Mouse (Mus musculus): ENCODE data around the gene Rsph3b. TPM values are rescaled to one million over a fixed set of nuclear protein-coding genes. Genes with fewer than 3 reads are reported as not detected.

The Rsph3b gene
- polyA plus RNA-seq, 1 experiment from 2014 or later, result 43.5 TPM

- no peak overlapping the region; the same call in 1 of the 2 replicates for H3K9ac ChIP-seq (ENCODE audit: low read length)
- H3K9me3 ChIP-seq (replicated peaks; ENCODE audit: control insufficient read depth, low read length), result no peaks in the 10 kb centered on the region
- peaks cover 41% of the 10 kb centered on the region for H3K4me1 ChIP-seq (ENCODE audit: control insufficient read depth, insufficient read depth, low read length)
- ATAC-seq (ENCODE audit: insufficient read depth, low FRiP score), result peak; percentile 10; the same call in 1 of the 2 replicates
- H3K4me2 ChIP-seq (ENCODE audit: low read depth, low read length), result peak overlapping the region; percentile 50
- H3K36me3 ChIP-seq (ENCODE audit: control insufficient read depth, insufficient read depth, low read length), result no peaks in the 10 kb centered on the region
- peak overlapping the region; percentile 29 for H3K4me3 ChIP-seq (replicated peaks; ENCODE audit: low read length)
- WGBS, result 62% methylated on average over 12 of the region's 12 CpGs
- H3K27ac ChIP-seq (ENCODE audit: low read length), result peak overlapping the region; percentile 94; the same call in 1 of the 2 replicates
- H3K27me3 ChIP-seq (ENCODE audit: control insufficient read depth, insufficient read depth, low read length), result no peaks in the 10 kb centered on the region
Observed at GRCm38 (mm10) chr17:6862040-6862780, 86.3 kb downstream of the Rsph3b start.

- Histone ChIP-seq H3K4me2 (ENCODE audit: low read depth, low read length) (peak overlapping the region; percentile 50), H3K9ac (ENCODE audit: low read length) (peak overlapping the region; percentile 37), H3K4me1 (ENCODE audit: control insufficient read depth, insufficient read depth, low read length) (peaks cover 41% of the 10 kb centered on the region), H3K27me3 (ENCODE audit: control insufficient read depth, insufficient read depth, low read length) (no peaks in the 10 kb centered on the region), H3K36me3 (ENCODE audit: control insufficient read depth, insufficient read depth, low read length) (no peaks in the 10 kb centered on the region), H3K9me3 (replicated peaks; ENCODE audit: control insufficient read depth, low read length) (no peaks in the 10 kb centered on the region), H3K4me3 (replicated peaks; ENCODE audit: low read length) (peak overlapping the region; percentile 29), H3K27ac (ENCODE audit: low read length) (peak overlapping the region; percentile 94)
- ATAC-seq (ENCODE audit: insufficient read depth, low FRiP score), result peak; percentile 33; the same call in 1 of the 2 replicates
- WGBS, result 17% methylated on average over 28 of the region's 28 CpGs
Observed at GRCm38 (mm10) chr17:6861181-6862039, 87.1 kb downstream of the Rsph3b start.

- H3K4me2 ChIP-seq (ENCODE audit: low read depth, low read length), result peak overlapping the region; percentile 50; the same call in 1 of the 2 replicates
- 0 out of 2 replicates have a peak overlapping the region, but pooled peaks have one; percentile 2 for H3K4me3 ChIP-seq (replicated peaks; ENCODE audit: low read length)
- H3K4me1 ChIP-seq (ENCODE audit: control insufficient read depth, insufficient read depth, low read length), result peaks cover 41% of the 10 kb centered on the region
- no peaks in the 10 kb centered on the region for H3K27me3 ChIP-seq (ENCODE audit: control insufficient read depth, insufficient read depth, low read length)
- ATAC-seq (ENCODE audit: insufficient read depth, low FRiP score), result peak; percentile 38; the same call in 1 of the 2 replicates
- H3K36me3 ChIP-seq (ENCODE audit: control insufficient read depth, insufficient read depth, low read length), result no peaks in the 10 kb centered on the region
- no peaks in the 10 kb centered on the region for H3K9me3 ChIP-seq (replicated peaks; ENCODE audit: control insufficient read depth, low read length)
- H3K9ac ChIP-seq (ENCODE audit: low read length), result peak overlapping the region; percentile 31; the same call in 1 of the 2 replicates
- H3K27ac ChIP-seq (ENCODE audit: low read length), result peak overlapping the region; percentile 94
- WGBS, result 34% methylated on average over 12 of the region's 12 CpGs
Observed at GRCm38 (mm10) chr17:6860491-6860897, 88.0 kb downstream of the Rsph3b start.

- Histone ChIP-seq H3K4me2 (ENCODE audit: low read depth, low read length) (no peak overlapping the region), H3K27ac (ENCODE audit: low read length) (peak overlapping the region; percentile 94)
- peak; percentile 8; the same call in 1 of the 2 replicates for ATAC-seq (ENCODE audit: insufficient read depth, low FRiP score)
Observed at GRCm38 (mm10) chr17:6860067-6860466, 88.4 kb downstream of the Rsph3b start.

More at GRCm38 (mm10) chr17:6860067-6860466, 88.4 kb downstream of the Rsph3b start:
- H3K4me1 ChIP-seq (ENCODE audit: control insufficient read depth, insufficient read depth, low read length), result peaks cover 41% of the 10 kb centered on the region
- no peak overlapping the region for H3K4me3 ChIP-seq (replicated peaks; ENCODE audit: low read length)
- H3K36me3 ChIP-seq (ENCODE audit: control insufficient read depth, insufficient read depth, low read length), result no peaks in the 10 kb centered on the region
- H3K27me3 ChIP-seq (ENCODE audit: control insufficient read depth, insufficient read depth, low read length), result no peaks in the 10 kb centered on the region
- no peaks in the 10 kb centered on the region for H3K9me3 ChIP-seq (replicated peaks; ENCODE audit: control insufficient read depth, low read length)
- WGBS, result 25% methylated on average over 4 of the region's 4 CpGs
- H3K9ac ChIP-seq (ENCODE audit: low read length), result peak overlapping the region; percentile 13; the same call in 1 of the 2 replicates

Small RNA genes lying within 50 kb of the gene (microRNA-seq; reads per million reads assigned to microRNA genes)
- not detected for gene Mir692-1

Other genes starting within 250 kb of the Rsph3b start
- gene Ezr, start 165.9 kb downstream of the Rsph3b start, polyA plus RNA-seq (2015; fragmentation: Nextera tagmentation; extraction: Ambion mirVana), result 266 and 335 TPM in 2 replicates
- 35.8 and 37.6 TPM in 2 replicates for gene Tagap1, start 12.5 kb upstream of the Rsph3b start, polyA plus RNA-seq (2015; fragmentation: Nextera tagmentation; extraction: Ambion mirVana)
- gene Rnaset2b, start 22.0 kb upstream of the Rsph3b start, polyA plus RNA-seq (2015; fragmentation: Nextera tagmentation; extraction: Ambion mirVana), result 245 and 270 TPM in 2 replicates
- gene Gm49721, start 30.2 kb upstream of the Rsph3b start, polyA plus RNA-seq (2015; fragmentation: Nextera tagmentation; extraction: Ambion mirVana), result 0.37 TPM in 1 of 2 replicates, not detected in the other
- not detected in 2 replicates for gene Gm1604a, start 76.9 kb upstream of the Rsph3b start, polyA plus RNA-seq (2015; fragmentation: Nextera tagmentation; extraction: Ambion mirVana)
- gene Rps6ka2, start 221.4 kb upstream of the Rsph3b start, polyA plus RNA-seq (2015; fragmentation: Nextera tagmentation; extraction: Ambion mirVana), result 7.2 and 7.8 TPM in 2 replicates

All from stomach, embryonic 16.5 days (tissue).